Mouse (Mus musculus): ENCODE results near the gene Btg2.

Gene Btg2

DNA sequence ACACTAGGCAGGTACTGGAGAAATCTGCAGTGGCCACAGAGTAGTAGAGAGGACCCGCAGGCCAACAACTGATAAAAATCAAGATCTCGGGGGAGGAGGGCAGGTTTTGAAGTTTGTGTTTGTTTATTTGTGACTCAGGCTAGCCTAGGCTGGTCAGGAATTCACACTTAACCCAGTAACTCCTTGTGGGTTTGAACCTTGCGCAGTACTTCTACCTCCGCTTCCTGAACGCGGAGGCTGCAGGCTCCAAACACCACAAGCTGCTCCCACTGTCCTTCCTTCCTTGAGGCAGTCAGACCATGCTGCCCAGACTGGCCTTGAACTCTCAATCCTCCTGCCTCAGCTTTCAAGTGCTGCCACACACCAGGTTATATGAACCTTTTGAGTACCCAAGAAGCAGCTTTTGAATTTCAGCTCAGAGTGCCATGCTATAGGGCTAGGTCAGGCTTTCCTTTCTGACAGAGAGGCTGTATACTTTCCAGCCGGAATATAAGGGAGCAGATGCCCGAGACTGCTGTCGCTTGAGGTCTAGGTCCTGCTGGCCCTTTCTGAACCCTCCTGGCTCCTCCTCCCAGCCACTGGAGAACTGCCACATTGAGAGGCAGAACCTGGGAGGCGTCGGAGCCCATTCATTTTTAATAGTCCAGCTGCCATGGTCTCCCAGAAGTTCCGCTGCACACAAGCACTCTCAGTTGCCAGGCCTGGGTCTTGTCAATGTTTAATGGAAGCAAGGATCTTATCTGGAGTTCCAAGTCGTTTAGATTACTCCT, 19.2 kb upstream of the Btg2 start:
- peak; percentile 72 for DNase-seq

DNA sequence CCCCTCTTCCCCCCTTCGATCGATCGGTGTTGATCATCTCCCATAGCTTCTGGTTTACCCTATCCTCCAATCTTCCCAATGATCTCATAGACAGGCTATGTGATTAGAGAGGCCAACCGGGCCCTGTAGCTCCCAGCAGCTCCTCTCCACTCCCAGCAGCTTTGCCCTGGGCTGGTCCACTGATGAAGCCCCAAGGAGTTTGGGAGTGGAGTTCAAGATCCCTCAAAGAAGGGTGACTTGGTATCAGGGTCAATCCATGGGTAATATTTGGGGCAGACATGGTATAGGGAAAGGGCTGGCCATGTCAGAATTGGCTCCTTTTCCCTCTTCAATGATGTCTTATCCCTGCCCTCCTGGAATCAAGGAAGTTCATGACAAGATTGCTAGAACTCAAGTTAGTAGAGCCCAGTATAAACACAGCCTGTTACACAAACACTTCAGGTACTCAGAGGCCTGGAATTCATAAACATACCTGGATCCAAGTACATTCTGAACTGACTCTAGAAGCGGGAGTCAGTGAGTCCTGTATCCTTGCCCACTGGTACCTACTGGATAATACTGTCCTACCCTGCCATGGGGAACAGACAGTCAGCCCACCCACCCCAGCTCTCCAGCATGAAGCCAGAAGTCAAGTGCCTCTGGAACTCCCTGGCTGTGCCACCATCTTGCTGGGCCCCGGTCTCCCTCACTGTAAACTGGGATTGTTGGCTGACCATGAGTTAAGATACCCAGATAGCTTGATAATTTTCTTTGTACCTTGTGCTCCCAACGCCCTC, 18.3 kb upstream of the Btg2 start:
- DNase-seq = no peak

DNA sequence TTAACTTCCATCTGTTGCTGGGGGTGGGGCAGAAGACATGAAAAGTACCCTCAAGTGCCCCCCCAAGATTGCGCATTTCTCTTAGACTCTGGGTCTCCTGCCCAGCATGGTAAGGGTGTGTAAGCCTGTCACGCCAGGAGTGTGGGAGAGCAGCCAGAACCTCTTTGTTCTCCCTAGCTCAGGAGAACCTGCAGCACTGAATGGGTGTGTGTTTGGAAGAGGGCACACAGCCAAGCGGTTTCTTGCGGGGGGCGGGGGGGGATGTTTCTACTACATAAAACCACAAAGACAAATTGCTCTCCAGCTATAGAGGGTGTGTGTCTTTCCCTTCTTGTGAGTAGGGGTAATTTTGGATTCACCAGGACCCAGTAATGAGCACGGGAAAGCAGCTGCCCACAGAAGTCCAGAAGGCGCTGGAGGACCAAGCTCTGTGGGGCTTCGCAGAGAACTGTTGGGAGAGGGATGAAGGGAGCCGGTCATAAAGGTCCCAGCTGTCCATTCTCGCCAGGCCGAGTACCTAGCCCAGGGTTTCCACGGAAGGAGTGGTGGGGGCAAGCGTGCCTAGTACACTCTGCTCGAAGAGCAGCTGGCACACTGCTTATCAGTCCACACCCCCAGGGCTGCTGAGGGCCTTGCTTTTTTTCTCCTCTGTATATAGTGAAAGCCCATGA, 17.5 kb upstream of the Btg2 start:
- peak; percentile 19 for DNase-seq

DNA sequence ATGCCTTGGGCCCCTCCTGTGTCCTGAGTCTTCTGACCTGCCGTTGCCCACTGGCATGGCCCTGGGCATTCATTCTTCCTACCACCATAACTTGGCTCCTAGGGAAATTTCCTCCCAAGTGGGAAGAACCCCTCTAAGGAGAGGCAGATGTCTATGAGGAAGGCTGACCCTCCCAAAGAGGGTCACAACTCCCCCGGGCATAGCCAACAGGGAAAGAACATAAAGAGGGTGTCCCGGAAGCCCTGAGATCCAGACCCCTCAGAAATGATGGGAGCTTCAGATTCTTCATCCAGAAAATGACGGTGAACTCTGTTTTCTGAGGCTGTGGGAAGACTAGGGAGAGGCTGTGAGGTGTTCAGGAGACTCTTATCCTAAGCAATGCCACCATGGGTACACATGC, 16.8 kb upstream of the Btg2 start:
- DNase-seq = no peak

DNA sequence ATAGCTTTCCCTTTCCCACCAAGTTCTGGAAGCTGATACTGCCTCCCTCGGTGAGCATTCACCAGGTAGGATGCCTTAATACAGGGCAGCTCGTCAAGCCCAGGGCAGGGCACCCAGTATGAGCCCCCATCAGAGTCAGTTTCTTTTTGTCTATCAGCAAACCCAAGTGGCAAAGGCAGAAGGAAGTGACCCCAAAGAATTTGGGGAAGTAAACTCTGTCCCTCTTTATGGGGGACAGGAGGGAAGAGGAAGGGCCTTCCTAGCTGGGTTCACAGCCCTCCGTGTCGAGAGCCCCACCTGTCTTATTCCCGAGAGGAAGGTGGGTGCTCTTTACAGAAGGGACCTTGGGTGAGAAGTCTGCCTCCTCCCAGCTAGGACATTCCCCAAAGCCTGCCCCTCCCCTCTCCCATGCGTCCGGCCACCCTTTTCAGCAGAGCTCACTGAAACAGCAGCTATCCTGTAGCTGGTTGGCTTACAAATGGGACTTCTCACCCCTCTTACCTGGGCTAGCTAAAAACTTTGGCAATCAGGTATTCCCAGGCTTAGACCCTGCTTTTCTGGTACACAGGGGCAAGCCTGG, 16.2 kb upstream of the Btg2 start:
- no peak for DNase-seq

DNA sequence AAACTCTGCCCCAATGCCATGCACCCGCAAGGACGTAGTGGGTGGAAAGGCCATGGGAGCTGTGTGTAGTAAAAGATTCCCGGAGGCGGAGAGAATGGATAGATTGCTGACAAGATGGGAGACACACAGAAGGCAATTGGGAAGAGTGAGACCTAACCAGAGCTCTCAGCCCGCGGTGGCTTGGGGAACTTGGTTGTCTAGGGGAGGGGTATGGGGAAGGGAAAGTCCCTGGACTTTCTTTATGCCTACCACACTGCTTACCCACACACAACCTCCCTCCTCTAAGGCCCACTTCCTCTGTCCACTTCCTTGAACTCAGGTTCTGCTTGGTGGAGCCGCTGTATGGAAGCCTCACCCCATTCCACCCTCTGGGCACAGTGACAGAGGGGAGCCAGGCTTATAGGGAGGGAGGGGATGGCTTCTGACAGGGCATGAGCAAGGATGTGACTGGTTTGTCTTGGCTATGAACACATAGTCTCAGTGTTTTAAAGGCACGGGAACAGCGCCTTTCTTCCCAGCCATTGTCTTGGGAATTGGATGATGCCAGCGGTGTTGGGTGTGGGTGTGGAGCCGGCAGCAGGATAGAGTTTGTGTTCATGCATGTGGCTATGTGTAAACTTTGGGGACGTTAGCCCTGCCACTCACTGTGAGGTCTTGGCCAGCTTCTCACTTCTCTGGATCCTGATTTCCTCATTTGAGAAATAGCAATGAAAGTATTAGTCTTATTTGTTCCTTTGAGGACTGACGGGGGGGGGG, 15.0 kb upstream of the Btg2 start:
- no peak for DNase-seq

DNA sequence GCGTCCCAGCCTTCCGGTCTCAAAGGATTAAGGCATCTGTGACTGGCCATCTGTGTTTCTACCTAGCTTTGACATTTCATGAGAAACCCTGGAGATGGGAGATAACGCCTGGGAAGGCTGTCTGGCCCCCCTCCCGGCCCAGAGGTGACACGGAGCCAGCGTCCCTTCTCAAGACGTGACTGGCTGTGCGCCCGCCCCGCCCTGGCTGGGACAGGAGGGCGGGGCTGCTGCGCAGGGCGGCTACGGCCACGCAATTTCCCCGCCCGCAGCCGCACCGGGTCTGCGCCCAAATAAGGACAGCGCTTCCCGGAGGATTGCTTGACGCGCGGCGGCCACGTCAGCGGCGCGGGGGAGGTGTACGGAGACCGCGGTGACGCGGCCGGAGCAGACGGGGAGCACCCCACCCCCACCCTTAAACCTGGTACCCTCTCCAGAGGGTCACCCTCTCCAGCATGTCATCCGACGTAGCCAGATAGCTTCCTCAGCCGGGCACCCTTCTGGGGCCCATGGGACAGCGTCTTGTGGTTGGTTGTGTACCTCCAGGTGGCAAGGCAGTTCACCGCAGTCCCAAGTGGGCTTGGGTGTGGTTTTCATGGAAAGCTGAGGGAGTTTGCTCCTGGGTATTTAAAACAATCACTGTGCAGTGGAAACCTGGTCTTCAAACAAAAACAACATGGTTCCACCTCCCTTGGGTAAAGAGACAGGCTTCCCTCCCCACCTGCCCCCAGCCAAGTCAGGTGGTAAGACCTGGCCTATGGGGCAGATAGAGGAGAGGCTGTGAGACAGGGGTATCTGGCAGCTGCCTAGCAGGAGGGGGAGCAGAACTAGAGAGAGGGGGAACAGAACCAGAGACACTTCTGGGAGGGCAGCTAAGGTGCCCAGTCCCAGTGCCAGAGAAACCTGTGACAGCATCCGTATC, 14.2 kb upstream of the Btg2 start:
- DNase-seq = peak; percentile 92

DNA sequence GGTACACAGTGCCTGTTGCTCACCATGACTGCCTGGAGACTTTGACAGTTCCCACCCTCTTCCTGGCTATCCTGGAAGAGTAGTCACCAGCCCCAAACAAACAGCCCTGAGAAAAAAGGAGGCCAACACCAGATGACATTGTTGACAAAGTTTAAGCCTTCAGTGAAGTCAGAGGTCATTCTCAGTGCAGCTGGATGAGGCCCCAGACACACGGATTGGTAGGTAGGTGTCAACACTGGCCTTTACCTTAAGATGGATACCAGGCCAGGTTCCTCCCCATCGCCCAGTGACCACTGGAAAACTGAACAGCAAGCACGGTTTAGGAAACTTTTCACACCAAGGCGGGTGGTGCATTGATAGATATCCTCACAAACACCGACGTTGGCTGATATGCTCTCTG, 13.4 kb upstream of the Btg2 start:
- DNase-seq = no peak

DNA sequence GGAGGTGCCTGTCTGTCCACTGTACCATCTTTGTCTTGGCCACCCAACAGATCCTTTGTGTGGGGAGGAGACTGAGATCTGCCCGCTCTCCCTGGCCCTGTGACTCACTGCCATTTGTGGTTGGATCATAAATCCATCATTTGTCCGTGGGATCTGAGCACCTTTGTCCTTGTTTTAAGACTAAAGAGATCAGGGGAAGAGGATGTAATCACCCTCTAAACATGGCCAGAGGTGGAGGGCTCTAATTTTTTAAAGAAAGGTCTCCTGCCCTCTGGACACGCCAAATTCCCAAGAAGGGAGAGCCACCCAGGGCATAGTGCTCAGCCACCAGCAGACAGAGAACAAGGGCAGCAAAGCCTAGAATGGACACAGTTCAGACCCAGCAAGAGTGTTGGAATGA, 12.9 kb upstream of the Btg2 start:
- DNase-seq = no peak

DNA sequence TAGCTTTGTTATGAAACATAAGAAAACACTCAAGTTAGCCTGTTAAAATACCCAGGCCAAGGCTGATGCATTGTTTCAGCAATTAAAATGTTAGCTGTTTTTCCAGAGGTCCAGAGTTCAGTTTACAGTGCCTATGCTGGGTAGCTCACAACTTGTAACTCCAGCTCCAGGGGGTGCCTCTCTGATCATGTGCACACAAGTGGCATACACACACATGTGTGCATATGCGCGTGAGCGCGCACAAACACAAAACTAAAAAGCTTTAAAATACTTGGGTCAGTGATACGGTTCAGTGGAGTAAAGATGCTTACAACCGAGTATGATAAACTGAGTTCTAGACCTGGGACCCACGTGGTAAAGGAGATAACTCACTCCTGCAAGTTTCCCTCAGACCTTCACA, 10.2 kb upstream of the Btg2 start:
- no peak for DNase-seq

DNA sequence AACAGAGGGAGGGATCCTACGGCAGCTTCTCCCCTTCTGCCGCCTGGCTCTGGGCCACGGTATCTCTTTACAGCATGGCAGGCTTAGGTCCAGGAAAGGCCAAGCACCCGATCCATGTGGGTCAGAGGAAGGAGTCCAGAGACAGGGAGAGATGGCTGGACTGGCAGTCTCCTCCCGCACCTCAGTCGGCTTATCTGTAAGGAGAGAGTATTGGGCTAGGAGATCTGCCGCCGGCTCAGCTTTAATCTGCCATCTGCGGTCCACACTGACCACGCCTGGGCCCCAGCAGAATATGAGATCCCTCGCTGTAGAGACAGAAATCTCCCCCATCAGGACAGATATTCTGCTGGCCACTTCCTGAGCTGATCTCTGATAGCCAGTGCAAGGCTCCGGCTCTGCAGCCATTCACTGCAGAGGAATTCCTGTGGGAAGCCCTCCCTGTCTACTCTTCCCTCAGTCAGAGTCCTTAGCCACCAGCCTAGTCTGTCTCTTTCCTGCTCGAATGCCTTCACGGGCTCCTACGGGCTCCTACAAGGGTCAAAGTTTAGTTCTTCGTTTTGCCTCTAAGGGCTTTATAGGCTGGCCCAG, 8.0 kb upstream of the Btg2 start:
- DNase-seq = peak; percentile 63

DNA sequence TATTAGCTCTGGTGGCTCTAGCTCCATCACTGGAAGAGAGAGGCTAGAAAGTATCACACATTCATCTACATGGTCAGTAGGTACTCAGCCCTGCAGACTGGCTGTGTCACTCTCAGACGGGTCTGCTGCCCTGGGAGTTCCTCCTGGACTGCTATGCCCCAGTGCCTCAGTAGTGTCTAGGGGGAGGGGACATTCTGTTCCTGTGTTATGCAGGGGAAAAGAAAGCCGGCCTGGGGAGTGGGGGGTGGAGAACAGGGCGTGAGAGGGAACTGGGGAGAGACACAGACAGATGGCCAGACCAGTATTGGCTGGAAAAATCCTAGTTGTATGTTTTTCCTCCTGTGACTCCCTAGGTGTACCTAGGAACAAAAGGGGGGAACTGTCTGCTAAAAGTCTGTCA, 7.1 kb upstream of the Btg2 start:
- DNase-seq = no peak

DNA sequence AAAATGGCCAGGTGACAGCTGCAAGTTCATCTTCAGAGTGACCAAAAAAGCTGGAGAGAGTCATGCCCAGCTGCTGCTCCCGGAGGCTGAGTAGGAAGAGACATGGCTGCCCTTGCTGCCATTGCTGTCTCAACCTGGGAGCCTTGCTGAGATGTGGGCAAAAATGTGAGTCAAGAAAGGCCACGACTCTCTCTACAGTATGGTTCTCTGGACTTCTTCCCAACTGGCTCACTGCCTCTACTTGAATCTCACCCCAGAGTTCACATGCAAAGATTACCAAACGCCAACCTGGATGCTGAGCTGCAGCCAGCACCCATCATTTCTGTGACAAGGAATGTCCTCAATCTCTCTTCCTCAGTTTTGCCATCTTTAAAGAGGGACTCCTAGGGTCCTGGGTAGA, 5.2 kb upstream of the Btg2 start:
- no peak for DNase-seq

DNA sequence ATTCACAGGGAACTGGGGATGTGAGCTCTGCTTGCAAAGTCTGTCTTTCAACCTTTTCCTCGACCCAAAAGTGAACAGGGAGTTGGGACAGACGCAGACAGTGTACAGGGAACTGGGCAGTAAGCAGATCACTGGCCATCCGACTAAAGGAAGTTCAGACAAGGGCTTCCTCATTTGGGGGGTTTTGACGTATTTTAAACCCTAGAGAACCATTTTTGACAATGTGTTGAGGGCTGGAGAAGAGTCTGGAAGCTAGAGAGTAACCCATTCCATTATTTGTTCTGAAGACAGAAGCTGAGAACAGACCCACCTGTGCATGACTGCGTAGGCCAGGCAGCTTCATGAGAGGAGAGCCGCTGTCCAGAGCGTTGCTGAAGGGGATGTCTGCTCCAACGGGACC, 4.8 kb upstream of the Btg2 start:
- no peak for DNase-seq

DNA sequence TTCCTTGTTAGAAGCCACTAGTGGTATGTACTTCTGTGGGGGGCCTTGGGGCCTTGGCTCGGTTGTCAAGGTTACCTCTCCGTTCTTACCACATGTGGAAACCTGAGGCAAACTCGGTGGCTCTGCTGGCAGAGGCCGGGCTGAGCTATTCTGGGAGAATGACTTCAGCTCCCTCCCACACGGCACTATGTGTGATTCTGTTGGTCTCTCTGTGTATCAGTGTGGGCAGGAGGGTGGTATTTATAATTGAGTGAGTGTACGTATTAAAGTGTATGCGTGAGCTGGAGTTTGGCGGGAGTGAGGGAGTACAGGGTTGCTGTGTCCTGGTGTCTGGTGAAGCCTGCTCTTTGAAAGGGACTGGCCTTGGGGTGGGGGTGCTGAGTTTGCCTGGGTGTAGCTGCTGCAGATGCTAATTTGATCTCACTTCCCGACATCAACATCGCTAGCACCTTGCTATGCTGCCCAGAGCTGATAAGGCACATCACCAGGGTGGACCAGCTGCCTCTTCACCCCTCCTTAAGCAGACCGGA, 4.1 kb upstream of the Btg2 start:
- peak; percentile 46 for DNase-seq

DNA sequence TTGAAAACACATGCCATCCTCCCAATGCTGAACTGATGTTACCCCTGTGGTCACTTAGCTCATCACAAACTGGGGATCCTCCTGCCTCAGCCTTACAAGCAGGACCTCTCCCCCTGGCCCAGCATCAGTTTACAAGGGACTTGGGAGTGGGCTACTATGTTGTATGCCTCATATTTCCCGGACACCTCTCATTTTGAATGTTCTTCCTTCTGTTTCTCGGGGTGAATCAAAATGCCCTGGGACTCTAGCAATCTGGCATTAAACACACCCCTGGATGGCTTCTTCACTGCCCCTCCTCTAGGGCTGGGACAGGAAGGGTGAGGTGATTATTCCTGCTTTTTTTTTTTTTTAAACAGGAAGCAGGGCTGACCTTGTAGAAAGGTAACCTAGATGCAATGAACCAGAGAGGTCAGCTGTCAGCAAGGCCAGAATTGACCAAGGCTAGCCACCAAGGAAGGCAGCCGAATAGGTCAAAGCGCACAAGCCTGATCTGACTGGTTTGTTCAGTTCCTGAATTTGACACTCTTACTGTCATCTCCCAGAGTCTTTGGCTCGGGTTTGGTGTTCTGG, 2.0 kb upstream of the Btg2 start:
- DNase-seq = peak; percentile 61

DNA sequence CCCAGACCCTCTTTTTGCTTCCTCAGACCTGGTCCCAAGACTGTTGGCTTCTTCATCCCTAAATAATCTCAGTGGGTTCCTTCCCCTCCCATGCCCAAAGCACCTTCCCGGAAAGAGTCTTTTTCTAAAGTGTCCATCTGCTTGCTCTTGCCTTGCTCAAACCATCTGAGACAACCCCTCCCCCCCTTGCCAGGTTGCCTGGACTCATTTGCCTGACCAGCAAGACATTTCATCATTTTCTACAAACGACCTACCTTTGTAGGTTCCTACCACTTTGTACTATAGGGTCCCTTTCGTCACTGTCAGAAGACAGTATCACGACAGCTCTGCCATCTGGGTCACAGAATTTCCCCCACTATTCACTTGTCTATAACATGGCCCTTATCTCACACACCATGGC, 1.5 kb upstream of the Btg2 start:
- DNase-seq = no peak

DNA sequence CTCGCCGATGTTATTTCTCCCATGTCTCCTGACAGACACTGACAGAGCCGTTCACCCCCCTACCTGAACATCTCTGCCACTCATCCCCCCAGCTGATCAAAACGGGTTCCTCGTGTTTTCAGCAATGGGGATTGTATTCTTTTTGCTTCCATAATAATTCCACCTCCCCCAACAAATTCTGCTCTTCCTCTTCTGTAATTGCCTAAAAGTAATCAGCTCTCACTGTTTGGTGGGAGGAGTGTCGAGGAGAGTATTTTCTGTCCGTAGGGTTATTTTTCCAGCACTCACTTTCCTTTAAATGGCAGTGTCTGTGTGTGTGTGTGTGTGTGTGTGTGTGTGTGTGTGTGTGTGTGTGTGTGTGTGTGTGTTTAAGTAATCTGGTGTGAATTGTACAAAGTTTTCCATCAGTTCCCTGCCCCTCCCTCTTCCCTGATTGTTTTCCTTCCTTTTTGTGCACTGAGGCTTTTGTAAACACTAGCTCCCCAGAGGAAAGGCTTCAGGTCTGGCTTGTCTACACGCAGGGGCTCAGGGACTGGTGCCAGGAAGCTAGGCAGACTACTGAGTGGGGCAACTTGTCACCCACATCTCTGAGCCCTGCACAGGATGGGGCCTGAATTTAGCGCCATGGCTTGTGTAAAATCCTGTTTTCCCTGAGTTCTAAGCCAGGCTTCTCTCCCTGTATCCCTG, 700 bp upstream of the Btg2 start:
- peak; percentile 76 for DNase-seq

DNA sequence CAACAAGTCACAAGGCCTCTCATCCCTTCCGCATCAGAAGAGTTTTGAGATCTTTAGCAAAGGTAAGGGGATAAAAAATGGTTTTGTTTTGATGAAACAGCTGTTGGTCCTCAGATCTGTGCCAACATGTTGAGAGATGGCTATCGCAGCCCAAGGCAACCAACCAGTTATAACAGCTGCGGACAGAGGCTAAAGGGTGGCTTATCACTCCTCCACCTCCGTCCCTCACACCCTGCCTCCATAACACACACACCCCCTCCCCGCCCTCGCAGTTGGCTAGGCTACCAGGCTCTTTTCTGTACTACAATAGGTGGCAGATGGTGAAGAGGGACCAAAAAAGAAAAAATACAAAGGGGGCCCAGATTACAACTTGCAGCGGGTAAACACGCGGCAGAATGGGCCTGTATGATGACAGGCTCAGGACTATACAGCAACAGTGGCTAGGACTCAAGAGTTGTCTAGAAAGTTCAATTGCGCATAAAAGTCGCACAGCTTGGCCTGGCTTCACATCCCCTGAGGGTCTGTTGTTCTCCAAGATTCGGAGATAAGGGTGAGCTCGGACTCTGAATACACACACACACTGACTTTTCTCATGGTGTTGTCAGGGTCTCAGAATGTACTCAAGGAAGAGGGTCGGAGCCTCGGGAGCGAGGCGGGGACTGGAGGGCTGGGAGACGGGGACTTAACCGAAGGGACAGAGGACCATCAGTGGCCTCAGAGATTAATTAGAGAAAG, 692 bp downstream of the Btg2 start:
- DNase-seq = peak; percentile 51

Data from kidney, adult 9 months (tissue).